Mouse (Mus musculus) stomach, embryonic 14.5 days (tissue): ENCODE measurements around the gene Cpa4. TPM values are rescaled to one million over a fixed set of nuclear protein-coding genes. Genes with fewer than 3 reads are reported as not detected.

ENCODE experiments used
- ATAC-seq: fragments of 200-750 bp; cut with Nextera tagmentation; 2 replicates; pipeline ENCODE4 v1.8.0; 2017; ENCODE audit warnings: low read depth, moderate TSS enrichment; ENCODE audit not compliant: insufficient number of reproducible peaks, insufficient read depth, low FRiP score
- H3K27ac ChIP-seq: fragments of 300-500 bp; sonication (generic); 2 replicates; pipeline ENCODE4 v1.5.1; 2014; ENCODE audit warnings: mild to moderate bottlenecking, low read length, moderate library complexity, mixed read lengths
- H3K27me3 ChIP-seq: fragments of 300-500 bp; sonication (generic); 2 replicates; pipeline ENCODE4 v1.6.1; 2014; ENCODE audit warnings: low read length, control low read depth, mixed read lengths; ENCODE audit not compliant: control insufficient read depth, insufficient read depth
- H3K36me3 ChIP-seq: fragments of 300-500 bp; sonication (generic); 2 replicates; pipeline ENCODE4 v1.6.1; 2014; ENCODE audit warnings: mild to moderate bottlenecking, control low read depth, low read length, moderate library complexity, mixed read lengths; ENCODE audit not compliant: control insufficient read depth, insufficient read depth
- H3K4me1 ChIP-seq: fragments of 300-500 bp; sonication (generic); 2 replicates; pipeline ENCODE4 v1.6.1; 2014; ENCODE audit warnings: low read length, control low read depth, mixed read lengths; ENCODE audit not compliant: control insufficient read depth, insufficient read depth
- H3K4me2 ChIP-seq: fragments of 300-500 bp; sonication (generic); replicated peaks from 2 replicates; pipeline ENCODE4 v1.6.1; 2014; ENCODE audit warnings: low read depth, low read length, control low read depth
- H3K4me3 ChIP-seq: fragments of 300-500 bp; sonication (generic); 2 replicates; pipeline ENCODE4 v1.5.1; 2014; ENCODE audit warnings: low read depth, low read length, control low read depth
- H3K9ac ChIP-seq: fragments of 300-500 bp; sonication (generic); replicated peaks from 2 replicates; pipeline ENCODE4 v1.6.1; 2014; ENCODE audit warnings: low read depth, mild to moderate bottlenecking, control low read depth, low read length, moderate library complexity, mixed read lengths
- H3K9me3 ChIP-seq: fragments of 300-500 bp; sonication (generic); 2 replicates; pipeline ENCODE4 v1.6.1; 2016; ENCODE audit warnings: low read depth, low read length, control low read depth; ENCODE audit not compliant: control insufficient read depth
- WGBS: fragments of 180-500 bp; shearing (Covaris S2); extraction: QIAGEN DNeasy Blood & Tissue Kit; methylation state at CpG from one replicate; pipeline ENCODE4 v1.1.7; 2014; 5-methylcytosine and 5-hydroxymethylcytosine counted together
- polyA plus RNA-seq: library from polyadenylated mRNA; unstranded; fragments of >200 nt; fragmentation: Nextera tagmentation; extraction: Ambion mirVana; gene quantifications from 2 replicates; pipeline ENCODE4 v1.2.1, GENCODE M21; 2014

Cpa4 gene
- polyA plus RNA-seq, 1 experiment from 2014 or later, result 0.49 TPM

DNA sequence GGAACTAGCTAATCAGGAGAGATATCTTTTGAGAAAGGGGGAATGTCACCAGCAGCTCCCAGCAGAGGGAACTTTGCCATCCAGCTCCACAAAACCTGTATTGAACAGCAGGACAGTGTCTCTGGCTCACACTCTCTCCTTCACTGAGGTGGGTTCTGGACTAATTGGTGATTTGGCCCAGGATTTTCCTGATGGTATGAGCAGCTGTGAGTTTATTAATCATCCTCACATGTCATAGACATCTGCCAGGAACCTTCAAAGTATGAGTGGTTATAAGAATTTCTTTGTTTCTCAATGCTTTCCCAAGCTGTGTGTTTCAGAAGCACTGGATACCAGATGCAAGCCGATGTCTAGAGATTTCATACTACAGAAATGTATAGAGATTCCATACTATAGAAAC lies 6.8 kb downstream of the Cpa4 start:
- 69% methylated on average over 1 of the region's 1 CpGs for WGBS
- no peak overlapping the region for H3K4me2 ChIP-seq
- H3K4me1 ChIP-seq, result peaks cover 14% of the 10 kb centered on the region
- no peaks in the 10 kb centered on the region for H3K9me3 ChIP-seq
- H3K9ac ChIP-seq, result no peak overlapping the region
- H3K27me3 ChIP-seq, result no peaks in the 10 kb centered on the region
- H3K27ac ChIP-seq, result peak overlapping the region; percentile 67
- H3K36me3 ChIP-seq, result no peaks in the 10 kb centered on the region
- H3K4me3 ChIP-seq, result no peak overlapping the region
- ATAC-seq, result no peak

DNA sequence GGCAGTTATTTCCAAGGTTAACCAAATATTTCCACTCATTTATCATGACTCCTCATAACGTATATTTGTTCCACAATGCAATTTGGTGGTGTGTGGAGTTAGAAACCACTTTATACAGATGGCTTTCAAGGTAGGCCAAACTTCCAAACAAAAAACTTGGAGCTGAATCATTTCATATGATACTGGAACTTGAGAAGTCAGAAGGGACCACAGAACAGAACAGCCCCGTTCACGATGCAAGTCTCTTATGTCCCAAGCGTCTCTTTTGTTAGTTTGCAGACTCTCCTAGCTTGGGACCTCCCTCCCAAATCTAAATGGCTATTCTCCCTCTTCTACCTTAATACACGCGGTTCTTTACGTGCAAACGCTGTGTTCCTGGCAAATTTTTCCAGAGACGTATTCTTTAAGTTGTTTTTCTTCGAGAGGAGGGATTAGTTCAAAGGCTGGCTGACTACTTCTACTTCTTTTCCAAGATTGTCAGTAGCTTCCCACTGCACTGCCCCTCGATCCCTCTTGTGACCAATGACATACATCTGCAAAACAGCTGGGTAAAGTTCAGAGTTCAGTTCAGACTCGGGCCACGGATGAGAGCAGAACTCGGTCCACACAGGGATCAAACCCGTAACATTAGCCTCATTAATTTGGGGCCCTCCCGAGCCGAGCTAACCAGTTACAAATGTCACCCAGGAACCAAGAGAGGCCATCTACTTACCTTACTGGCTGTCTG lies 8.5 kb downstream of the Cpa4 start:
- Histone ChIP-seq H3K4me3 (no peak overlapping the region), H3K9ac (no peak overlapping the region), H3K9me3 (no peaks in the 10 kb centered on the region), H3K4me2 (no peak overlapping the region), H3K36me3 (no peaks in the 10 kb centered on the region), H3K4me1 (peaks cover 17% of the 10 kb centered on the region), H3K27me3 (no peaks in the 10 kb centered on the region), H3K27ac (peak overlapping the region; percentile 74)
- 44% methylated on average over 17 of the region's 17 CpGs for WGBS
- ATAC-seq, result no peak

DNA sequence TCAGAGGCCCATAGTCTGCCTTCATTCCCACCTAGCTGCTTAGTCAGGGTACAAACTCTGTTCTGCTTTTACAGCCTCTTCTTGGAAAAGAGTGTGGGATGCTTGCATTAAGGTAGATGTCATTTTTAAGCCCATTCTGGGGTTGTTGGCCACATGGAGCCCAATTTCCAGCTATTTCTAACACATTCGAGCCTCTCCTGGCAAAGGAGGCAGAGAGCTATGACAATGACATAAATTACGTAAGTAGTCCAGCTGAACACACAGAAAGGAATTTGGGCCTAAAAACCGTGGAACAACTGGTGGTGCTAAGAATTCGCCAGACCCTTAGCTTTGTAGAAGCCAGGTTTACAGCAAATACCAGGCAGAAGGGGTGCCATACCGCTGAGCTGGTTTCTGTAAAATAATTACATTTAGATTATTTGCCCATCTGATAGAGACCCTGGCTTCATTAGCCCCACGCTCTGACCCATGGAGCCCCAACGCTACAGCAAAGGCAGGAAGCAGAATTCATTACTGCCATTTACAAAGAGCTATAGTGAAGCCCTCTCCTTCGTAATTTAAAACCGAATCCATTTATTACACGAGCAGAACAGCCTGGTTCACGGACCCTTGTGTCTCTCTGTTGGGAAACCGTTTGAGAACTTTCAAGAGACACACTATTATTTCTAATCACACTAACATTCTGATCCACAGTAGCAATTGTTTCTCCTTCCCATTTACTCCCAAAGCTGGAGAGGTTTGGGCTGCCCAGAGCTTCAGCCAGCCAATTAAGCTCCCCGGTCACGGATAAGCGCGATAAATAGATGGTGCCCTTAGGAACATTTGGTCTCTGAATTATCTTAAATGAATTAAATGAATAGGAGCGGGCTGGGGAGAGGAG lies 12.0 kb downstream of the Cpa4 start:
- Histone ChIP-seq H3K27me3 (no peaks in the 10 kb centered on the region), H3K9ac (no peak overlapping the region), H3K4me1 (peaks cover 11% of the 10 kb centered on the region; the same call in 1 of the 2 replicates), H3K27ac (peak overlapping the region; percentile 27), H3K4me2 (no peak overlapping the region), H3K36me3 (no peaks in the 10 kb centered on the region), H3K4me3 (no peak overlapping the region), H3K9me3 (no peaks in the 10 kb centered on the region)
- WGBS, result 57% methylated on average over 17 of the region's 17 CpGs
- ATAC-seq, result no peak

DNA sequence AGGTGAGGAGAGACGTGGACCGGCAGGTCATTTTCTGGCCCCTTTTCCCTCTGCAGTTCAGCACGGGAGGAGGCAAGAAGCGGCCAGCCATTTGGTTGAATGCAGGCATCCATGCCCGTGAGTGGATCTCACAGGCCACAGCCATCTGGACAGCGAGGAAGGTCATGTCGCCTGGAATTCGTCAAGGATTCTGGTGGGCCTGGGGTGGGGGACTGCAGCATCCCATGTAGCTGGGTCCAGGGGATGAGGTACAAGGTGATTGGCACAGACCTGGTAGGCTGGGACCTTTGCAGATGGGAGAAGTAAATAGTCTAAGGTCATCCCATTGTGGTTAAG lies 12.6 kb downstream of the Cpa4 start:
- no peak for ATAC-seq
- Histone ChIP-seq H3K9ac (no peak overlapping the region), H3K4me3 (no peak overlapping the region), H3K27ac (no peak overlapping the region), H3K27me3 (no peaks in the 10 kb centered on the region), H3K4me2 (no peak overlapping the region), H3K36me3 (no peaks in the 10 kb centered on the region), H3K9me3 (no peaks in the 10 kb centered on the region), H3K4me1 (peaks cover 11% of the 10 kb centered on the region; the same call in 1 of the 2 replicates)
- 59% methylated on average over 8 of the region's 8 CpGs for WGBS

DNA sequence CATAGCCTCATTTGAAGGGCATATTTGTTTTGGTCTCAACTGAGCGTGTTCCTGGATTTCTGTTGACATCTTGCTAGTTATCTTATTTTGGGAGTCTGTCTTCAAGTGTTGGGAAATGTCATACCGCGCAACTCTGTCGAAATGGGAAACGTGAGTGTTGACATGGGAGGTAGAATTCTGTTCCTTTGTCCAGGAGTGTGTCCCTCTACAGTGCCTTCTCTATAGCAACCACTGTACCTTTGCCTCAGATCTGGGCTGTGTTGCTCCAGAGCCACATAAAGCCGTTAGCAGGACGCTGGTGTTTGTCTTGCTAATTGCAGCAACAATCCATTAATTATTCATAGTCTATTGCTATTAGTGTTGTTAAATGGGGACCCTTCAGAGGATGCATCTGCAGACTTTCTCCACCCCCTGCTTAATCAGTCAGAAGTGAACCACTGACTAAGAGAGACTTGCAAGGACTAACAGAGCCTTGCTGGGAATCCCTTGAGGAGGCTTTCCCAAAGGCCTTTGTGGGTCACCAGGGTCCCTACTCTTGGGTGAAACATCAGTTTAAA lies 18.8 kb downstream of the Cpa4 start:
- no peaks in the 10 kb centered on the region for H3K27me3 ChIP-seq
- no peak overlapping the region for H3K4me3 ChIP-seq
- no peak overlapping the region for H3K9ac ChIP-seq
- 73% methylated on average over 7 of the region's 7 CpGs for WGBS
- H3K36me3 ChIP-seq, result no peaks in the 10 kb centered on the region
- no peak overlapping the region for H3K4me2 ChIP-seq
- no peaks in the 10 kb centered on the region for H3K4me1 ChIP-seq
- no peaks in the 10 kb centered on the region for H3K9me3 ChIP-seq
- H3K27ac ChIP-seq, result no peak overlapping the region
- no peak for ATAC-seq

DNA sequence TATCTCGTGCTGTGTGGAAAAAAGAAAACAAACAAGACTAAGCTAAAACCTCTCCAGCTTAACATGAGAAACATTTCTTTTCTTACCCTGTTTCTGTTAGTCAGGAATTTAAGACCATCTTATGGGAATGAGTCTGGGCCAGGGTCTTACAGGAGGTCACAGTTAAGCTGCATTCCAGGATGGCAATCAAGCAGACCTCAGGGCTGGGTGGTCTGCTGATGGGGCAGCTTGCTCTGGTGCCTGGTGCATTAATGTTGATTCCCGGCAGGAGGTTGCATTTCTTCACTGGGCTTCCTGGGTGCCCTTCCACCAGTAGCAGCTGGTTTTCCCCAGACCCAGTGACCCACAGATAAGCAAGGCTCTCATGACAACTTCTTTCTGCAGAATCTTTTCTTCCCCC lies 21.6 kb downstream of the Cpa4 start:
- no peak overlapping the region for H3K4me2 ChIP-seq
- no peak overlapping the region for H3K27ac ChIP-seq
- ATAC-seq, result no peak
- no peak overlapping the region for H3K9ac ChIP-seq
- no peaks in the 10 kb centered on the region for H3K9me3 ChIP-seq
- H3K4me3 ChIP-seq, result no peak overlapping the region
- H3K36me3 ChIP-seq, result no peaks in the 10 kb centered on the region
- H3K4me1 ChIP-seq, result no peaks in the 10 kb centered on the region
- 27% methylated on average over 2 of the region's 2 CpGs for WGBS
- no peaks in the 10 kb centered on the region for H3K27me3 ChIP-seq

DNA sequence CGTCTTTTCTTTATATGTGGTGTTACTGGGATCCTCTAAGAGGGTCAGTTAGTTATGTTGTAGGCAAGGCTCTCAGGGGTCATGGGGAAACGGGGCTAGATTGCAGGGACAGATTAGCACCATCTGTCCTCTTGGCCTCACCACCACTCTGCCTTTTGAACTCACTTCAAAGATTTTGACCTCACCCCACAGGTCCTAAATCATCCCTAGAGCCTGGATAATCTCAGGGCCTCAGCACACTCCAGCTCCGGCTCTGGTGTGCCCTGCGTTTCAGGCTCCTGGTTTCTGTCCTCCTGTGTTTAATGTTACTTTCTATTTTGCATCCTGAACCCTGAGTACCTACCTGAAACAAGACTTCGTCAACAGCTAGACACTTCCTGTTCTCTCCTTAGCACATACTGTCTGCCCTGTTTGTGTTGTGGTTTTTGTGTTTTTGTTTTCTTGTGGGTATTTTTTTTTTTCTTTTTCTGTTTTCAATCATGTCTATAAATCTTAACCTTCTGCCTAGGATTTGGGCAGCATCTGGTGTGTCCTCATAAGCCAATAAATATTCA lies 23.8 kb downstream of the Cpa4 start:
- Histone ChIP-seq H3K36me3 (no peaks in the 10 kb centered on the region), H3K27me3 (no peaks in the 10 kb centered on the region), H3K9me3 (no peaks in the 10 kb centered on the region), H3K9ac (no peak overlapping the region), H3K4me2 (no peak overlapping the region), H3K4me1 (0 out of 2 replicates have a peak, but pooled peaks cover 7% of the 10 kb centered on the region), H3K4me3 (no peak overlapping the region), H3K27ac (no peak overlapping the region)
- ATAC-seq, result no peak
- 39% methylated on average over 5 of the region's 5 CpGs for WGBS

DNA sequence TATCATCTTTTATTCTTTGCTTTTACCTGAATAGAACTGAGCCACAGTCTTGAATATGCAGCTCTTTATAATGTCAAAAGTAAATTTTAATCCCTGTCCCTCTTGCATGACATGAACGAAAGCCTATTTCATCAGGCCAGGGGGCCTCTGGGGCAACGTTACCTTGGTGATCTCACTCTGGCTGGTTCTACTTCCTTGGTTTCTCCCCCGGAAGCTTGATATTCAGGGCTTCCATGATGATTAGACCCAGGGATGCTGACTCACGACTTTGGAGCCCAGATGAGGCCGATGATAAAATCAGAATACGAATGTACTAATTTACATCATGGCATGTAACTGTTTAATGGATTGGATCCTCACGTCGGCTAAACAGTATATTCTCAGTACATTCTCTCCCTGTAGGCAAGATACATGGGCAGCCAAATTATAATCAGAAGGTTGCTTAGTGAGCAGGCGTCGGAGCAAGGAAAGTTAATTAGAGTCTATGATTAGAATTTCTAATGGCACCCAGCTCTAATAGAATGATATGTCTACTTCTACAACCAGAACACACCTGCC lies 24.3 kb downstream of the Cpa4 start:
- no peak overlapping the region for H3K9ac ChIP-seq
- no peak overlapping the region for H3K27ac ChIP-seq
- H3K27me3 ChIP-seq, result no peaks in the 10 kb centered on the region
- 0 out of 2 replicates have a peak, but pooled peaks cover 7% of the 10 kb centered on the region for H3K4me1 ChIP-seq
- ATAC-seq, result no peak
- no peak overlapping the region for H3K4me2 ChIP-seq
- H3K9me3 ChIP-seq, result no peaks in the 10 kb centered on the region
- no peak overlapping the region for H3K4me3 ChIP-seq
- no peaks in the 10 kb centered on the region for H3K36me3 ChIP-seq
- 72% methylated on average over 10 of the region's 10 CpGs for WGBS
